Mouse (Mus musculus) midbrain, embryonic 10.5 days (tissue): ENCODE data around the gene Clnk. TPM values are rescaled to one million over a fixed set of nuclear protein-coding genes. Genes with fewer than 3 reads are reported as not detected.
A peak's percentile ranks its signal among the peaks of the same experiment; 100 is the strongest.

ENCODE experiments used
- DNase-seq: peaks from one replicate; pipeline ENCODE4 v3.0.0-alpha.2; 2017; ENCODE audit warnings: low spot score
- H3K27ac ChIP-seq: fragments of 300-500 bp; sonication (generic); replicated peaks from 2 replicates; pipeline ENCODE4 v1.5.1; 2016; ENCODE audit warnings: mild to moderate bottlenecking
- H3K27me3 ChIP-seq: fragments of 300-500 bp; sonication (generic); 2 replicates; pipeline ENCODE4 v1.6.1; 2016; ENCODE audit warnings: low read depth, mild to moderate bottlenecking; ENCODE audit not compliant: poor library complexity, severe bottlenecking
- H3K36me3 ChIP-seq: fragments of 300-500 bp; sonication (generic); 2 replicates; pipeline ENCODE4 v1.6.1; 2016; ENCODE audit warnings: mild to moderate bottlenecking, moderate library complexity
- H3K4me1 ChIP-seq: fragments of 300-500 bp; sonication (generic); 2 replicates; pipeline ENCODE4 v1.6.1; 2016
- H3K4me3 ChIP-seq: fragments of 300-500 bp; sonication (generic); 2 replicates; pipeline ENCODE4 v1.5.1; 2016; ENCODE audit warnings: mild to moderate bottlenecking, moderate library complexity
- H3K9me3 ChIP-seq: fragments of 300-500 bp; sonication (generic); replicated peaks from 2 replicates; pipeline ENCODE4 v1.6.1; 2016; ENCODE audit warnings: mild to moderate bottlenecking
- WGBS: fragments of 180-500 bp; shearing (Covaris S2); methylation state at CpG from one replicate; pipeline ENCODE4 v1.1.7; 2016; 5-methylcytosine and 5-hydroxymethylcytosine counted together
- polyA plus RNA-seq: library from polyadenylated mRNA; unstranded; fragments of >200 nt; fragmentation: Nextera tagmentation; extraction: Ambion mirVana; gene quantifications from 2 replicates; pipeline ENCODE4 v1.2.1, GENCODE M21; 2016

The Clnk gene
- polyA plus RNA-seq, 1 experiment from 2014 or later = 0.06 TPM

DNA sequence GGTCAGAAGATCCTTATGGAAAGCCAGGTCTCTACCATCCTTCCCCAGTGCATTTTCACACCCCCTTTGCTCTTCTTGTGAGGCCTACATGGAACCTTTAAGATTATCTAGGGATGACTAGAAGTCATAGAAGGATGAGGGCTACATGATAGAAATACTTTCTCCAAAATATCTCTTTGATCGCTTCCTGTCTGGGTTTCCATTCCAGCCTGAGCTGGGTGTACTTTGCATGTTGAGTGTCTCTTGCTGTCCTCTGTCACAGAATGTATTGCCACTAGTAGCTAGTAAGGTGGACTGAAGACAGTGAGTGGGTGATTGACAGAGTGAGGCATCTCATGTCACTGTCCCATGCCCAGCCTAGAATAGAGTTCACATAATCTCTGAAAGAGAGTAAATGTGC lies 36.6 kb downstream of the Clnk start:
- no peak for DNase-seq
- 94% methylated on average over 1 of the region's 1 CpGs for WGBS
- Histone ChIP-seq H3K4me1 (no peaks in the 10 kb centered on the region), H3K4me3 (no peak overlapping the region), H3K9me3 (no peaks in the 10 kb centered on the region), H3K36me3 (no peaks in the 10 kb centered on the region), H3K27me3 (no peaks in the 10 kb centered on the region), H3K27ac (no peak overlapping the region)

DNA sequence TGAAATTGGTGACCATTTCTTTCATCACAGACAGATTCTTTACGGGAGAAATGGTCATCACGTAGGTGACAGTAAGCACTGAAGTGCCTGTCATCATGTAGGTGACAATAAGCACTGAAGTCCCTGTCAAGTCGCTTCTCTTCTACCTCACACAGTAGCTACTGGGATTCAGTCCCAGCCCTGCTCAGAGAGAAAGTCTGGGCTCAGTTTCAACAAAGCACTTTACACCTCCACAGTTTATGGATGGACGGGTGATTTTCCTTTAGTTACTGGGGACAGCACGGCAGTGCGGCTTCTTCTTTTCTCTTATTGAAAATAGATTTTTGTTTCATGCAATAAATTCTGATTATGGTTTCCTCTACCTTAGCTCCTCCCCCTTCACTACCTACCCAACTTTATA lies 49.3 kb downstream of the Clnk start:
- H3K9me3 ChIP-seq = no peaks in the 10 kb centered on the region
- no peaks in the 10 kb centered on the region for H3K4me1 ChIP-seq
- H3K36me3 ChIP-seq = no peaks in the 10 kb centered on the region
- H3K27me3 ChIP-seq = no peaks in the 10 kb centered on the region
- no peak overlapping the region for H3K27ac ChIP-seq
- no peak for DNase-seq
- H3K4me3 ChIP-seq = no peak overlapping the region
- 95% methylated on average over 6 of the region's 6 CpGs for WGBS

DNA sequence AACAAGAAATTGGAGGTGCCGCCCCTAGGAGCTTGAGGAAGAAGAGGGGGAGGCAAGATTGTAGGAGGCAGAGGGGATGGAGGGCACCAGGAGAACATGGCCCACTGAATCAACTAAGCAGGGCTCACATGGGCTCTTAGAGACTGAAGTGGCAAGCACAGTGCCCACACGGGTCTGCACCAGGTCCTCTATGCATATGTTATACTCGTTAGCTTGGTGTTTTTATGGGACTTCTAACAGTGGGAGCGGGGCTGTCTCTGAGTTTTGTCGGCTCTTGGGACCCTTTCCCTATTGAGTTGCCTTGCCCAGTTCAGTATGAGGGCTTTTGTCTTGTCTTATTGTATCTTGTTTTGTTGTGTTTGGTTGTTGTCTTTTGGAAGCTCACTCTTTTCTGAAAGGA lies 50.0 kb downstream of the Clnk start:
- no peak for DNase-seq
- 80% methylated on average over 5 of the region's 5 CpGs for whole genome bisulfite sequencing

DNA sequence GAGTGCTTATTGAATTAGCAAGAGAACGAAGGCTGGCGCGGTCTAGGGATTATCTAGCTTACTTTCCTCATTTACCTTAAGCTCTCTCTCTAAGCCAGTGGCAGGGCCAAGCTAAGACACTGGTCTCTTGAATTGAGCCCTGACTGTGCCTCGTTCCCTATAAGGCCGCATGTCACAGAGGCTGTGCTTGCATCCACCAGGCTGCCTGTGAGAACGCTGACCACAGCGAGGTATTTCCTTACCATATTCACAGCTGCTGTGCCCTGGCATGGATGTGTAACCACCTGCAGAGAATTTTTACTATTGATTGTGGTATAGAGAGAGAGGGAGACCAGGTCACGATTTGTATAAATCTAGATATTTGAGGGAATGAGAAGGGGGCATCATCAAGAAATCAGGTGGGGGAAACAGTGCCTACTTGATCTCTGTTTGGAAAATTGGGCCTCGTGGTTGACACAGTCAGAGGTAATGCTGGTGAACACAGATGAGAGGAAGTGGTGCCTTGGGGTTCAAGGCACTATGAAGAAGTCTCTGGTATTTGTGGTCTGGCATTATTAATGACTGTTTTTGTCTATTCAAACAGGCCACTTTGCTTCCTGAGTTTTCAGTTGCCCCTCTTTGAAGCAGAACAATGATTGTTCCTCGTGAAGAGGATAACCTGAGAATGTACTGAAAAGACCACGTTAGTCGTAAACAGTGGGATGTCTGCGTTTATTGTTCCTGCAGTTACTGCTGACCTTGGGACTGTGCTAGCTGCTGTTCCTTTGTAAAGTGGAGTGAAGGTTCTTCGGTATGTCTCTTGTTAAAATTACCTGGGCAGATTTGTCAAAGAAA lies 52.3 kb downstream of the Clnk start:
- 74% methylated on average over 14 of the region's 14 CpGs for WGBS

More for the DNA sequence above, 50.0 kb downstream of the Clnk start:
- Histone ChIP-seq H3K27ac (no peak overlapping the region), H3K4me3 (no peak overlapping the region), H3K4me1 (no peaks in the 10 kb centered on the region), H3K27me3 (no peaks in the 10 kb centered on the region), H3K9me3 (no peaks in the 10 kb centered on the region), H3K36me3 (no peaks in the 10 kb centered on the region)

DNA sequence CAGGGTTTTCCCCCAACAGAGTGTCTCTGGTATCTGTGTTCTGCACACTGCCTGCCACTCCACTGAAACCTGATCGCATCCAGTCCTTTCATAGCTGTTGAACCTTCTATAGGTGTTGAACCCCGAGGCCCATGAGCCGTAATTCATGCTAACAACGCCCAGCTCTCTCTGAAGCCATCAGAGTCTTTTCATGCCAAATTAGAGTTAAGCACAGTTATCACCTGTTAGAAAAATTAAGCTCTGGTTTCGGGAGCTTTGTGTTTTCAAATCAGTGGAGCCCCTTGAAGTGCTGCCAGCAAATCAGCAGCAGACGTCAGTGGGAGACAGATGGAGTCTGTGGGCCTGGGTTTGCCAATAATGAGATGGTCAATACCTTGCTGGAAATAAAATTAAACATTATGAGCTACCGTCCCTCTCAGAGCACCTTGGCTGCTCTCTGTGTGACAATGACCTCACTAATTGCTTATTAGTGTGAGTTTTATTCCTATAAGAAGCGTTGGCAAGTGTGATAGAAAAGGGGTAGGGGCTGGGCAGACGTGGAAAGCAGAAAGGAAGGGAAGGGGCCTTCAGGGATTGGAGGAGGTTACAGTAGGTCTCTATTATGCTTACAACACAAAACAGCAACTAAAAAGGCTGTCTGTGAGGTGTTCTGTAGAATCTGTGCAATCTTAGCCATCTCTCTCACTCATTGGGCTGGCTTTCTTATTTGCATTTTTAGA lies 63.1 kb downstream of the Clnk start:
- 82% methylated on average over 9 of the region's 9 CpGs for whole genome bisulfite sequencing
- no peak overlapping the region for H3K27ac ChIP-seq
- no peak for DNase-seq

More for the DNA sequence above, 52.3 kb downstream of the Clnk start:
- DNase-seq = no peak
- Histone ChIP-seq H3K9me3 (no peaks in the 10 kb centered on the region), H3K36me3 (no peaks in the 10 kb centered on the region), H3K4me1 (no peaks in the 10 kb centered on the region), H3K27me3 (no peaks in the 10 kb centered on the region), H3K27ac (no peak overlapping the region), H3K4me3 (no peak overlapping the region)

DNA sequence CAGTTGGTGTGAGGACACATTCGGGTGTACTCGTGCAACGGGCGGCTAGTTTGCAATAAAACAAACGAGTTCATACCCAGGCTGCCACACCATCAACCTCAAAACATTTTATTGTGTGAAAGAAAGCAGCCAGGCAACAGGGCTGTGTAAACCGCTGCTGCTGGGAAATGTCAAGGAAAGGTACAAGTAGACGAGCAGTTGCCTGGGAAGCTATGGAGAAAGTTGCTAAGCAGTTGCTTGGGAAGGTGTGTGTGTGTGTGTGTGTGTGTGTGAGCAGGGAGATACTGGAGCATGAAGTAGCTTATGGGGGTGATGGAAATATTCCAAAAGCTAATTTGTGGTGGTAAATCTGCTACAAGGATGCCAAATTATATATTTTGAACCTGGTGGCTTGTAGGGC lies 63.7 kb downstream of the Clnk start:
- WGBS = 85% methylated on average over 7 of the region's 7 CpGs
- H3K27ac ChIP-seq = no peak overlapping the region
- no peak for DNase-seq
- H3K36me3 ChIP-seq = no peaks in the 10 kb centered on the region
- no peaks in the 10 kb centered on the region for H3K9me3 ChIP-seq
- H3K4me3 ChIP-seq = no peak overlapping the region
- H3K4me1 ChIP-seq = peaks cover 8% of the 10 kb centered on the region
- H3K27me3 ChIP-seq = no peaks in the 10 kb centered on the region

More for the DNA sequence above, 63.1 kb downstream of the Clnk start:
- no peaks in the 10 kb centered on the region for H3K9me3 ChIP-seq
- no peaks in the 10 kb centered on the region for H3K27me3 ChIP-seq
- H3K4me3 ChIP-seq = no peak overlapping the region
- H3K36me3 ChIP-seq = no peaks in the 10 kb centered on the region
- peaks cover 8% of the 10 kb centered on the region for H3K4me1 ChIP-seq

DNA sequence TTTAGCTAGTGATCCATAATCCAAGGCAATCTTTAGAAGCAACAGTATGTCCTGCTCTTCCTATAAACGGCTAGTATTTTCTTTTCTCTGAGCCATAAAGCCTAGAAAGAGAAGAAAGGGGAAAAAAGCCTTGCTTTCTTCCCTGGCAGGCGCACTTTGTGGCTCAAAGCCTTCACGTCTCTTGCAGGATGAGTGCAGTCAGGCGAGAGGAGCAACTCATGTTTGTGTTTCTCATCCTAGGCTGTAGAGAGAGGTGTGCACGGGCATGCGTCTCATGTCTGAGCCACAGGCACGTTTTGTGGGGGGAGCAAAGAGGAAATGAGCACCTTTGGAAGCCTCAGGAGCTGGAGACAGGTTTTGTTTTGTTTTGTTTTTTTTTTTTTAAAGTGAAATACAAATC lies 64.2 kb downstream of the Clnk start:
- Histone ChIP-seq H3K27ac (no peak overlapping the region), H3K36me3 (no peaks in the 10 kb centered on the region), H3K4me1 (peaks cover 8% of the 10 kb centered on the region), H3K27me3 (no peaks in the 10 kb centered on the region), H3K9me3 (no peaks in the 10 kb centered on the region), H3K4me3 (no peak overlapping the region)
- WGBS = 56% methylated on average over 7 of the region's 7 CpGs
- DNase-seq = no peak

DNA sequence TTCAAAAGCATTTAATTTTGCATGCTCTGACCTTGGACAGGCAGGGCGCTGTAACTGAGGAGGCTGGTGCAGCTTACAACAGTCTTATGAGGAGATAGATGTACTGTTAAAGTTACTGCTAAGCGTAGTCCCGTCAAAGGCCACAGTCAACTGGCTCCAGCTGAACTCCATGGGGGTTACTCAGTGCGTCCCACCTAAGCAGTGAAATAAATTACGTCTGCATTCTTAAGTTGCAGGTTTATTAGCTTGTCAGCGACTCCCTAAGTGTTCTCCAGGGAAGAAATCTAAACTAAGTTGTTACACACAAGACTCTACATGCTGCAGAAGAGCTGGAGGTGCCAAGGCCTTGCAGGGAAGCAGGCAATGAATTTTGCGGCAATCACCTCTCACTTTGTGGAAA lies 77.7 kb downstream of the Clnk start:
- Histone ChIP-seq H3K4me3 (no peak overlapping the region), H3K4me1 (no peaks in the 10 kb centered on the region), H3K27ac (no peak overlapping the region), H3K36me3 (no peaks in the 10 kb centered on the region), H3K9me3 (no peaks in the 10 kb centered on the region), H3K27me3 (no peaks in the 10 kb centered on the region)
- no peak for DNase-seq
- WGBS = 87% methylated on average over 7 of the region's 7 CpGs

DNA sequence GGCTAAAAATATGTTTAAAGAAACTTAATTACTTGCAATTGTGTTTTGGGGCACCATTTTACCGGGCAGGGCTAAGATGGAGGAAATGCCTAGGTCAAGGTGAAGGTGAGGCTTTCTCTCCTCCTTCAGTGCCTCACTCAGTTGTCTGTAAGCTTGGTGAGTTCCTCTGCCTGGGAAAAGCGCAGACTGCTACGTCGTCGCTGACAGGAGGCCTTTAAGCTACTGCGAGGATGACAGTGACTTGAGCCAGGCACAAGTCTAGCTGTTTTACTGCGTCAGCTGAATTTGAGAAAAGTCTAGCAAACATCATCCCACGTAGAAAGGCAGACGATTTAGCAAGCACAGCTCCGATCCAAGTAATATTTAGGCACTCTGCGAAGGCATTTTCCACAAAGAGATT lies 81.5 kb downstream of the Clnk start:
- no peak overlapping the region for H3K4me3 ChIP-seq
- no peaks in the 10 kb centered on the region for H3K9me3 ChIP-seq
- H3K27me3 ChIP-seq = no peaks in the 10 kb centered on the region
- DNase-seq = no peak
- H3K4me1 ChIP-seq = no peaks in the 10 kb centered on the region
- H3K27ac ChIP-seq = no peak overlapping the region
- WGBS = 79% methylated on average over 11 of the region's 11 CpGs
- no peaks in the 10 kb centered on the region for H3K36me3 ChIP-seq

DNA sequence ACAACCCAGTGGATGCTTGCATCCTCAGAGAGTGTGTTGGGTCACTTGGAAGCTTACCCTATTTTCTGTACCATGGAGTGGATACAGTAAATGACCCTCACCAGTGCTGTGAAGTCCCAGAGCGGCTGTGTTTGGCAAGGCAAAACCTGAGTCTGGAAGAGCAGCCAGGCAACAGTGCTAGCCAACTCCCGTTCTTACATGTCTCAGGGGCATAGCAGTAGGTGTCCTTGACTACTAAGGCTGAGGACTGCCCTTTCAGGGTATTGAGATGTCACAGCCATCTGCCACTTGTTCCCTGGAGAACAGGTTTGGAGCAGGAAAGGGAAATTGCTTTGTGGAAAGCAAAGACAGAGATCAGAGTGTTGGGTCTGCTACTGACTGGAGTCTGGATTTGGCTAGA lies 85.5 kb downstream of the Clnk start:
- Histone ChIP-seq H3K9me3 (no peaks in the 10 kb centered on the region), H3K27me3 (no peaks in the 10 kb centered on the region), H3K36me3 (no peaks in the 10 kb centered on the region), H3K27ac (no peak overlapping the region), H3K4me1 (peaks cover 14% of the 10 kb centered on the region), H3K4me3 (no peak overlapping the region)
- WGBS = 83% methylated on average over 2 of the region's 2 CpGs
- DNase-seq = no peak

DNA sequence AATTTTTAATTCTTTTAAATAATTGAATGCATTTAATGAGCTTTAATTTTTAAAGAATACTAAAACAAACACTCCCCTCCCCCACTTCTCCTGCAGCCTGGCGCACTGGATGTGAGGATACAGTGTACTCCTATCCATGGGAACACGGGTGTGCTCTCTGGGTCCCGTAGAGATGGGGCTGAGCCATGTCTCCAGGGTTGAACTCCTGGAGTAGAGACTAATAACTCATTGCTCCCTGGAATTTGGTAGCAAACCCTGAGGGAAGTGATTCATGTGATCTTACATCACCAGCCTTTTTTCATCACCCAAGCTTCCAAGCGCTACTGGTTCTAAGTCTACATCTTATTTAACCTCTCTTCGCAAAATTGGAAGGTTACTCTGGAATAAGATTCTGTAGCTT lies 87.8 kb downstream of the Clnk start:
- no peaks in the 10 kb centered on the region for H3K27me3 ChIP-seq
- no peaks in the 10 kb centered on the region for H3K36me3 ChIP-seq
- no peak overlapping the region for H3K27ac ChIP-seq
- 92% methylated on average over 5 of the region's 5 CpGs for WGBS
- no peaks in the 10 kb centered on the region for H3K9me3 ChIP-seq
- H3K4me1 ChIP-seq = peaks cover 17% of the 10 kb centered on the region
- H3K4me3 ChIP-seq = no peak overlapping the region
- DNase-seq = no peak

DNA sequence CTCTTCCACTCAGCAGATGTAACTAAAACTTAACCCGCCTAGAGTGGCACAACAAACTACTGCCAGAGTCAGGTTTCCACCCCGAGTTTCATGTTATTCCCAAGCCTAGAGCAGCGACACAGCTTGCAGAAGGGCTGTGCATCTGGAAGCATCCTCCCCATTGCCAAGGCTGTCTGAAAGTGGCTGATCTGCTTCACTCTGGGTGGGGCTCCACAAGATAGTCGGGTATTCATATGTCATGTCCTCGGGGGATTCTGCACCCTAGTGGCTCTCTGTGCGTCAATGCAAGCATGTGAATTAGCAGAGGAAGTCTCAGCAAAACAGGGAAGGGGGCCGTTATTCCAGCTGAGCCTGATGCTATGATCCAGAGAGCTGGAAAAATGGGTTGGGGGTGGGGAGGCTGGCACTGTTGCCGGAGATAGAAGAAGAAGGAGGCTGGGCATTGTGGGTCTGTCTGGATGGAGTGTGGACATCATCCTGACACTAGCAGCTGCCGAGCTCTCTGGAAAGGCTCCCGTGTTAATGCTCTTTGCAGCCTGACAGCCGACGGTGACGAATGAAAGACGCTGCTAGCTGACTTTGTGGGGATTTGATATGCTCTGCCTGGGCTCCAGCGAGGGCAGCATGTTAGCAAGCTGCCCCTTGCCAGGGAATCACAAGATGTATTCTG lies 88.6 kb downstream of the Clnk start:
- H3K4me3 ChIP-seq = no peak overlapping the region
- DNase-seq = peak; percentile 29
- H3K27me3 ChIP-seq = no peaks in the 10 kb centered on the region
- 57% methylated on average over 15 of the region's 15 CpGs for WGBS
- H3K4me1 ChIP-seq = peaks cover 17% of the 10 kb centered on the region
- no peaks in the 10 kb centered on the region for H3K9me3 ChIP-seq
- no peaks in the 10 kb centered on the region for H3K36me3 ChIP-seq
- no peak overlapping the region for H3K27ac ChIP-seq

DNA sequence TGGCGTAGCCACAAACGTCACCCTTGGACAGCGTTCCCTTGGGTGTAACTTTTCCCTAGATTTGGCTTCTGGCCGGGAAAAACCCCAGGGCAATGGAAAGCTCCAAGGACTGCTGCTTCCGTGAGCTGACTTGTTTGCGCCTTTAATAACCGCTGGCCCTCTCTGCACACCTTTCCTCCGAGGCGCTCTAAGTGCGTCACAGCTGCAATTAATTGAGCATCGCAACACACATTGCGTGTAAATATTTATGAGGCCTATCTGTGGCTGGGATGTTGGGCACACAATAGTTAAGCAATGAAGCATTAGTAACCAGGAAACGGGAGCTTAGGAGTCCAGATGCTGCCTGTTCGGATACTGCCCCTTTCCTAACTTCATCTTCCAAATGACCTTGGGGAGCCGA lies 90.5 kb downstream of the Clnk start:
- H3K9me3 ChIP-seq = no peaks in the 10 kb centered on the region
- 85% methylated on average over 15 of the region's 15 CpGs for WGBS
- peaks cover 17% of the 10 kb centered on the region for H3K4me1 ChIP-seq
- DNase-seq = no peak
- H3K36me3 ChIP-seq = no peaks in the 10 kb centered on the region
- no peak overlapping the region for H3K27ac ChIP-seq
- no peaks in the 10 kb centered on the region for H3K27me3 ChIP-seq
- H3K4me3 ChIP-seq = no peak overlapping the region
